Mouse (Mus musculus) hindbrain, embryonic 12.5 days (tissue): ENCODE measurements around the gene Acvr1b. TPM values are rescaled to one million over a fixed set of nuclear protein-coding genes. Genes with fewer than 3 reads are reported as not detected.

Experiments used
- microRNA-seq: library from miRNA; unstranded; fragments of <30 nt; microRNA quantifications from one replicate; pipeline ENCODE4, GENCODE M21; 2017
- polyA plus RNA-seq: library from polyadenylated mRNA; unstranded; fragments of >200 nt; fragmentation: Nextera tagmentation; extraction: Ambion mirVana; gene quantifications from 2 replicates; pipeline ENCODE4 v1.2.1, GENCODE M21; 2016

The Acvr1b gene
- polyA plus RNA-seq, 1 experiment from 2014 or later = 15.5 TPM

Small RNAs within 50 kb of the gene (microRNA-seq; reads per million reads assigned to microRNA genes)
- gene Mir6962 = 1.4 reads per million

Other genes starting within 250 kb of the Acvr1b start
- not detected in 2 replicates for gene Gm47841, start 126.7 kb upstream of the Acvr1b start, polyA plus RNA-seq
- 0.41 and 0.44 TPM in 2 replicates for gene Fignl2, start 95.5 kb upstream of the Acvr1b start, polyA plus RNA-seq
- not detected in 2 replicates for gene Ankrd33, start 58.3 kb upstream of the Acvr1b start, polyA plus RNA-seq
- 11.6 TPM in 2 replicates for gene Acvrl1, start 45.5 kb upstream of the Acvr1b start, polyA plus RNA-seq
- 4.8 and 8.2 TPM in 2 replicates for gene Grasp, start 50.1 kb downstream of the Acvr1b start, polyA plus RNA-seq
- 4.4 and 5.5 TPM in 2 replicates for gene Nr4a1, start 80.2 kb downstream of the Acvr1b start, polyA plus RNA-seq
- gene Atg101, start 110.2 kb downstream of the Acvr1b start, polyA plus RNA-seq = 62.0 and 66.5 TPM in 2 replicates
- gene 6030408B16Rik, start 119.1 kb downstream of the Acvr1b start, polyA plus RNA-seq = 0.31 and 0.87 TPM in 2 replicates
- 0.14 and 0.21 TPM in 2 replicates for gene Krt80, start 196.1 kb downstream of the Acvr1b start, polyA plus RNA-seq
- gene Krt7, start 237.0 kb downstream of the Acvr1b start, polyA plus RNA-seq = 8.8 and 10.5 TPM in 2 replicates